Mouse (Mus musculus) C2C12 (cell line): ENCODE measurements at regions not wholly inside any gene's neighbourhood (a gene's known extent, or its start where the extent isn't known, plus 50 kb on each side); places are given as distances from the start of the nearest gene placed in this dataset.
"Not testable (repeated sequence)": the region's sequence is repeated elsewhere in the genome, so short reads cannot be mapped to it uniquely, and the experiment has no call there.

Source experiments
- H3K27me3 ChIP-seq: one replicate; pipeline ENCODE4 v1.6.1; 2011; ENCODE audit not compliant: control insufficient read depth, insufficient read depth, insufficient read length
- H3K36me3 ChIP-seq: one replicate; pipeline ENCODE4 v1.6.1; 2011; ENCODE audit not compliant: control insufficient read depth, insufficient read depth
- H3K4me3 ChIP-seq: one replicate; pipeline ENCODE4 v1.5.1; 2011; ENCODE audit warnings: mild to moderate bottlenecking, control low read depth; ENCODE audit not compliant: poor library complexity, insufficient read depth, severe bottlenecking
- H3K79me2 ChIP-seq: one replicate; pipeline ENCODE4 v1.6.1; 2011; ENCODE audit not compliant: control insufficient read depth, insufficient read depth
- H3K79me3 ChIP-seq: one replicate; pipeline ENCODE4 v1.6.1; 2011; ENCODE audit warnings: low read depth, control low read depth
- H3ac ChIP-seq: one replicate; pipeline ENCODE3; 2011; ENCODE audit warnings: low read depth; ENCODE audit not compliant: control insufficient read depth, insufficient read length
- CEBPB ChIP-seq: IDR thresholded peaks from one replicate; pipeline ENCODE4 v1.6.1; 2011; ENCODE audit warnings: low read depth, mild to moderate bottlenecking, control low read depth, moderate library complexity
- CTCF ChIP-seq: IDR thresholded peaks from one replicate; pipeline ENCODE4 v1.5.1; 2011; ENCODE audit not compliant: control insufficient read depth, insufficient read depth, insufficient read length
- FOSL1 ChIP-seq: IDR thresholded peaks from one replicate; pipeline ENCODE4 v1.8.0; 2011; ENCODE audit warnings: mild to moderate bottlenecking, low read length; ENCODE audit not compliant: poor library complexity, insufficient read depth, severe bottlenecking
- MAX ChIP-seq: IDR thresholded peaks from one replicate; pipeline ENCODE4 v1.6.1; 2011; ENCODE audit warnings: mild to moderate bottlenecking, control low read depth
- MYOD1 ChIP-seq: IDR thresholded peaks from one replicate; pipeline ENCODE4 v1.6.1; 2011; ENCODE audit warnings: low read depth; ENCODE audit not compliant: control insufficient read depth, insufficient read length
- MYOG ChIP-seq: IDR thresholded peaks from one replicate; pipeline ENCODE4 v1.6.1; 2011; ENCODE audit not compliant: control insufficient read depth, insufficient read length; ENCODE audit errors: extremely low read depth
- USF1 ChIP-seq: IDR thresholded peaks from one replicate; pipeline ENCODE4 v1.6.1; 2011; ENCODE audit warnings: low read depth, mild to moderate bottlenecking, control low read depth, moderate library complexity

DNA sequence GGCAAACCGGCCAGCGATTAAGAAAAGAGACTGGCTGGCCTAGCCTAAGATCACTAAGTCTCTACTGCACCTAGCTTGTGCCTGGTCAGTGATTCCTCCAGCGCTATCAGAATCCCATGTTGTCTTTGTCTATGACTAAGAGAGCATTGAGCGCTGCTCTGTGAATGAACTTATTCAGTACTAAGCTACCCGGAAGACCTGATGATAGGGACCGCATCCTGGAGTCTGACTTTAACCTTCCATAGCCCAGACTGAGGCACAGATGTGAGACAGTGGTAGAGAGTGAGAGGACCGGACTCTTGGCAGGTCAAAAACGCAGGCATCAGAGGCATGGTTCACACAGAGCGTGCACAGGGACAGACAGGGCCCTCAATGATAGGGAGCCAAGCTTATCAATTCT is 252.5 kb upstream of the Smim15 start:
- Histone ChIP-seq H3K27me3 (no peaks in the 10 kb centered on the region), H3K36me3 (no peaks in the 10 kb centered on the region), H3ac (no peak overlapping the region), H3K4me3 (no peak overlapping the region), H3K79me3 (no peaks in the 10 kb centered on the region), H3K79me2 (no peaks in the 10 kb centered on the region)
- no peak for TF ChIP-seq MYOD1
- TF ChIP-seq FOSL1, result no peak
- TF ChIP-seq USF1, result no peak
- no peak for TF ChIP-seq MYOG
- TF ChIP-seq CTCF, result no peak
- no peak for TF ChIP-seq CEBPB
- TF ChIP-seq MAX, result no peak

DNA sequence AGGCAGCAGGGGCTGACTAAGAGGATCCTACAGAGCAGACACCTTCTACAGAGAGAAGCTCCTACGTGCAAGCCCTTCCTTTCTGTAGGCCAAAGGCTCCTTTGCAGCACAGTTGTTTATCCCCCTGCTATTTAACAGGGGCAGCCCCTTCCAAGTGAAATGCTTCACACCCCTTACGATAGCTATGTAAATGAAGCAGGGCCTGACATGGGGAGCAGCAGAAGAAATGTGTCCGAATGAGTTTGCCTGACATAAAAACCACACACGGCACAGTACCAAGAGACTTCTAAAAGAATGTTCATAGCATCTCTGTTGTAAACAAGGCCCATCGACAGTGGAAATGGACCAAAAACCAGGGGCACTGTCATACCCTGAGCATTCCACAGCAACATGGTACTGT is 259.3 kb upstream of the Smim15 start:
- Histone ChIP-seq H3K36me3 (no peaks in the 10 kb centered on the region), H3K79me3 (no peaks in the 10 kb centered on the region), H3K27me3 (no peaks in the 10 kb centered on the region), H3ac (no peak overlapping the region), H3K4me3 (no peak overlapping the region), H3K79me2 (no peaks in the 10 kb centered on the region)
- TF ChIP-seq USF1, result no peak

DNA sequence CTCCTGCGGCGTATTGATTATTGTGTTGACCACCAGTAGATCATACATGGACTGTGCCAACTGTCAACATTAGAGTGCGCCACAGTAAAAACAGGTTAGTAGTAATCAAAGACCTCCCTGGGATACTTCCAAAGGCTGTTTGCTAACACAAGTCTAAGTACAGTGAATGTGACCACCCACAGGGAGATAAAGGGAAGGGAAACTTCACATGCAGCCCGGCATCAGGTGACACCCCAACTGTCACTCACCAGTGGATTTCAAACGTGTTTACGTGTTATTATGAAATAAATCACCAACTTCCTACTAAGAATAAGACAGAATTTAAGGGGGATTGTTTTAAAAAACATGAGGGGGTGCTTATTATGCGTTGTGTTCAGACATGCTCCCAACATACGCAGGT is 262.5 kb upstream of the Smim15 start:
- Histone ChIP-seq H3K79me3 (no peaks in the 10 kb centered on the region), H3K79me2 (no peaks in the 10 kb centered on the region), H3K4me3 (no peak overlapping the region), H3ac (no peak overlapping the region), H3K27me3 (no peaks in the 10 kb centered on the region), H3K36me3 (no peaks in the 10 kb centered on the region)
- TF ChIP-seq MYOG, result no peak
- TF ChIP-seq CTCF, result no peak
- no peak for TF ChIP-seq FOSL1
- TF ChIP-seq MAX, result no peak
- no peak for TF ChIP-seq MYOD1
- TF ChIP-seq CEBPB, result no peak
- TF ChIP-seq USF1, result no peak

DNA sequence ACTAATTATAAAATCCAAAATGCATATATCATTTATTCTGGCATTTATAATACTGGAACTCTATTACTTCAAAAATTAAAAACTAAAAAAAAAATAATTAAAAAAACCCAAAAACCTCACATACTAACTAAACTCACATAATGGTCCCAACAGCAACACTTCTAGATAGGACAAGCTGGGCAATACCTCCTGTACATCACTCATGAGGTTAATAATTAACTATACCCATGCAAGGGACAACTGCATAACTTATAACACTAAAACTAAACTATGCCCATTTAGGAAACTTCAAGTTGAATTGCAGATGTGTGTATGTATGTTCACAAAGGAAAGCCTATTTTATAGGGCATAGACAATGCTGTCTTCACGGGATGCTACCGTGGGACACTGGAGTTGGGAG is 263.0 kb upstream of the Smim15 start:
- Histone ChIP-seq H3K79me2 (no peaks in the 10 kb centered on the region), H3K27me3 (no peaks in the 10 kb centered on the region), H3K4me3 (no peak overlapping the region), H3K36me3 (no peaks in the 10 kb centered on the region), H3ac (no peak overlapping the region), H3K79me3 (no peaks in the 10 kb centered on the region)
- TF ChIP-seq CEBPB, result no peak
- TF ChIP-seq FOSL1, result no peak
- TF ChIP-seq MAX, result no peak
- no peak for TF ChIP-seq MYOG
- TF ChIP-seq USF1, result no peak
- no peak for TF ChIP-seq MYOD1
- no peak for TF ChIP-seq CTCF

DNA sequence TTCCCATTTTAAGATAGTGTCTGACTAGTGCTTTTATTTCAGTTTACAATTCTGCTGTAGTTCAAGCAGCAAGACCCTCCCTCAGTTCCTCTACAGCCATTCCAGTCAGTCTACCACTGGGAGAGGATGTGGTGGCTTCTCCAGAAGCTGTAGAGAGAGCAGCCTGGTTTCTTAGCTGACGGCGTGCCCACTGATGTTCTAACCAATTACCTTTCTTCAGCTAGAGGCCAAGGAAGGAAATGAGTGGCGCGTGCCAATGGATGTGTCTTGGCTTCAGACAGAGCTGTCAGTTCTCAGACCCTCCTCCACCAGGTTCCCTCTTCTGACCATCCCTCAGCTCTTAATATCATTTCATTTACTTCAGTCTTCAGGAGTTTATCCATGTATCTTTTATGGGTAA is 264.7 kb upstream of the Smim15 start:
- no peaks in the 10 kb centered on the region for H3K79me3 ChIP-seq
- TF ChIP-seq MYOG, result no peak
- no peak for TF ChIP-seq CTCF
- TF ChIP-seq FOSL1, result no peak
- no peak for TF ChIP-seq MYOD1
- TF ChIP-seq MAX, result no peak
- no peak for TF ChIP-seq CEBPB
- no peak for TF ChIP-seq USF1
- no peaks in the 10 kb centered on the region for H3K36me3 ChIP-seq
- H3K27me3 ChIP-seq, result no peaks in the 10 kb centered on the region
- H3K4me3 ChIP-seq, result no peak overlapping the region
- H3ac ChIP-seq, result no peak overlapping the region
- no peaks in the 10 kb centered on the region for H3K79me2 ChIP-seq

- not testable (repeated sequence) for H3ac ChIP-seq, H3K79me3 ChIP-seq, H3K36me3 ChIP-seq, H3K79me2 ChIP-seq, H3K27me3 ChIP-seq, H3K4me3 ChIP-seq
These were observed 269.7 kb upstream of the Smim15 start for GRCm38 (mm10) chr13:107774499-107774898.

DNA sequence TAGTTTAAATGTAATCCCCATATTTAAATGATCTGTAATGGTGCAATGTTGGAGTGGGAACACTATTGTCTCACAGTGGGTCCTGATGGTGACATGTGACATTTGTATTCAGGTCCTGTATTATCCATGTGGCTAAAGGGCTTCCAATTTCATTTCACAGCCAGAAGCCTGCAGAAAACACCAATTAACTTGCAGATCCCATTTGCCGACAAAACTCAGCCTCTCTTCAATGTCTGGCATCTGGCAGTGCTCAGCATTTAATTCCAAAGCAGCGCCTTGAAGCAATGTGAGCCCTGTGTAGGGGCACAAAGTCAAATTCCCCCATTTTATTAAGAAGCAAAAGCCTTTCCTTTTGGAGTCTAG is 277.0 kb upstream of the Smim15 start:
- no peak overlapping the region for H3ac ChIP-seq
- H3K79me3 ChIP-seq, result no peaks in the 10 kb centered on the region
- TF ChIP-seq MYOG, result no peak
- TF ChIP-seq CTCF, result no peak
- TF ChIP-seq MAX, result no peak
- TF ChIP-seq CEBPB, result no peak
- TF ChIP-seq MYOD1, result no peak
- no peak for TF ChIP-seq USF1
- no peak for TF ChIP-seq FOSL1
- no peak overlapping the region for H3K4me3 ChIP-seq
- no peaks in the 10 kb centered on the region for H3K79me2 ChIP-seq
- H3K36me3 ChIP-seq, result peaks cover 4% of the 10 kb centered on the region
- H3K27me3 ChIP-seq, result no peaks in the 10 kb centered on the region
